Mouse (Mus musculus) 3134 (cell line): Measurements from ENCODE around the gene Nsmce4a.

ENCODE experiments used
- DNase-seq: peaks from one replicate; pipeline ENCODE4 v3.0.0-alpha.2; 2011; ENCODE audit warnings: low spot score; ENCODE audit not compliant: insufficient read length; ENCODE audit errors: extremely low read depth

Gene Nsmce4a

DNA sequence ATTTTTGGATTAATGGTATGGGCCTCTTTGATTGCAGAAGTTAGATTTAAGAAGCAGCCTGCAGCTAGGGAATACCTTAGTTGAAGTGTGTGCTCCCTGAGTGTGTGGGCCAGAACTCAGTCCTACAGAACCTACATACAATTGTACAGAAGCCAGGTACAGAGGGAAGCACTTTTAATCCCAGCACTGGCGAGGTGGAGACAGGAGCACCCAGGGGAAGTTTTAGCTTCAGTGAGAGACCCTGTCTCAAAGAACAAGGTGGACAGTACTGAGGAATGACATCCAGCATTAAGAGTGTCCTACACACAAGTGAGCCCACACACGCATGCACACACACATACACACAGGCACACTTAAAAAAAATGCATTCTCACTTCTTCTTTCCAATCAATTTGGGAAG lies 5.1 kb upstream of the Nsmce4a start:
- no peak for DNase-seq

DNA sequence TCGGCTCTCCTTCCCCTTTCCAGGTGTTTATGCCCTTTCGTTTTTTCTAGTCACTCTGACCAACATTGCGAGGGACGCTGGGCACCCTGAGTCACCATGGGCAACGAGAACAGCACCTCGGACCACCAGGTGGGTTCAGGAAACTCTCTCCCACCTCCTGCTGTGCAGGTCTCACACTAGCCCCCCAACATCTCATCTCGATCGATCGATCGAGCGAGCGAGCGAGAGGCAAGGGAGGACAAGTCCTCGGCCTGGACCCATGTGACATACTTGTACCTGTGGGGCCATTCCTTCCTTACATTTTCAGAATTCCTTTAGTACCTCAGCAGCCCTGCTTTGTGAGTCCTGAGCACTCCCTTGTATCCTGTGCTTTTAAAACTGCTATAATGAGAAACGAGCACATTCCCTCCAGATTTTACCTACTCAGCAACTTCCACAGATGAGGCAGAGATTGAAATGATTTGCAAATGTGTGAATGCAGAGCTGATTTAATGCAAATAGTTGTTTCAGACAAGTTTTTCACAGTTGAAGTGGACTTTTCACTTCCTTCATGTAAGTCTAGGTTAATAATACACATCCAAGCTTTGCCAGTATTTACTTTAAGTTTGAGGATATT lies 4.6 kb upstream of the Nsmce4a start, which contains the start of gene Tacc2:
Gene Tacc2 (plus strand): TSS at position 51 of the 616 bp plus-strand sequence.
- DNase-seq = no peak

DNA sequence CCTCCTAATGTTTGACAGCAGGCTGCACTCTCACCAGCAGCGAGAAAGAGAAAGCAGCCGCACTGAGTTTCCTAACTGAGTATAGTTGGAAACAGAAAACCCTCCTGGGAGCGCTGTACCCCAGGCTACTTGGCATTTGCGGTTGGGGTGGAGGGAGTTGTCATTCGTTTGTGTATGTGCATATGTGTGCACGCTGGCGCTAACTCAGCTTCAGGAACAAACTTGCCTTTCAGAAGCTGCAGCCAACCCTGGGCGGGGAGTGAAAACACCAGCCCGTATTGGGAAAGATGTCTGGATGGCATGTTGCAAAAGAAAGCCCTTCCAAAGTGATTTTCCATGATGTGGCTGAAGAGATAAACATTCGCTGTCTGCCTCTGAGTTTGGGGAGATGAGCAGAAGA lies 4.1 kb upstream of the Nsmce4a start:
- no peak for DNase-seq

- peak; percentile 29 for DNase-seq
Observed at GRCm38 (mm10) chr7:130574211-130574991, 1.5 kb upstream of the Nsmce4a start.

GRCm38 (mm10) chr7:130573746-130574145 lies 828 bp upstream of the Nsmce4a start:
- DNase-seq = no peak

DNA sequence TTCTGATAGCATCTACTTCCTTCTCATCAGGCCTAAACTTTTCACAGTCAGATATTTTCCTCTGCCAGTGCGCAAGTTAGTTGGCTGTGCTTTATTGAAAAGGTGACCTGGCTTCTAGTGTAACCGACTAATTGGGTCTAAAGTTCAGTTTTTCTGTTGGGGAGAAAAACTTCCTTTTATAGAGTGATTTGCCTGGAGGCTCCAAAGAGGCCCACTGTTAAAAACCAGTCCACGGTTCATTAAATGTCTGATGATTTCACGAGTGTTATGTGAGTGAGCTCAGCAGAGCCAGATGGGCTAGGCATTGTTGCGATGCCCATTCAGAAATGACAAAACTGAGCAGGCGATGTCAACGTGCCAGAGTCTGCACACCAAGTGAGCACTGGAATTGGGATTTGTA lies 2.4 kb downstream of the Nsmce4a start:
- DNase-seq = no peak

DNA sequence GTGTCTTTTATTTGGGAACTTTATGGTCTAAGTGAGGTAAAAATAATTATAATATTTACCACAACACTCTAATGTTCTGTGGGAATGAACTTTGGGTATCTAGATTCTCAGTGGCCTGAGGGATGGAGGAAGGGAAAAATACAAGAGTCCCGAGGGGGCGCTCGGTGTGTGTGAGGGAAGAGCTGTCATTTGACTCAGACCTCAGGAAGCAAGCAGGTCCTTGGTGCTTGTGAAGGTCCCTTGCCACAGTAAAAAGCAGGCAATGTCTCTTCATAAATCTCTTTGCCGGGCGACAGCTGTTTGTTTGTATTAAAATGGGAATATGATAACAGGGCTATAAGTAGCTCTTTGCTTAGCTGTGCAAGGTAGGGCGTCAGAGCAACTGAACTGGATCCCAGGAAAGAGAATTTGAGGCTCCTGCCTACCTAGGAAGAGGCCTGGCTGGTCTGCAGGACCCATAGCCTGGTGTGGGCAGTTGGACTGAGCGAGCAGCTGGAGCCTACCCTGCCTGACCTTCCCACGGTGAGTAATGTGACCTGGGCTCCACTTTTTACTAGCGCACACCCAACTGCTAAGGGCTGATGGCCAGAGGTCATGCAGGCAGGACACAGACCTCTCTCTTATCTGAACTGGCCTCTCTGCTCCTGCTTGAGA lies 4.0 kb downstream of the Nsmce4a start:
- no peak for DNase-seq

DNA sequence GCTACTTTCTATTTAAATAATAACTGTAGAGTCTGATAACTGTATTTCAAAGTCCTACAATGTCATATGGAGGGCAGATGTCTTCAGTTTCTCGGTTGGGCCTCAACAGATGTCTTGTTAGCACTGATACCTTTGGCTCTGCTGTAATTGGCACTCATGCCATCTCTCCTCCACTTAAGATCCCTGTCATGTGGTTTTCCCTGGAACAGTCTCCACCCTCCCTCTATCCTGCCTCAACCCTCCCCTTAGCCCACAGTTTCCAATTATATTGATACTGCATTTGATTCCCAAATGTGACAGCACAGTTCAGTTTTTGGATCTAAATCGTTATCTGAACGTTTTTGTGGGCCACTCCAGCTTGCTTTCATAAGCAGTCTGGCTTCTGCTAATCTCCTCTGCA lies 8.3 kb downstream of the Nsmce4a start:
- DNase-seq = no peak

- DNase-seq = no peak
Observed at GRCm38 (mm10) chr7:130563880-130564279, 9.0 kb downstream of the Nsmce4a start.

DNA sequence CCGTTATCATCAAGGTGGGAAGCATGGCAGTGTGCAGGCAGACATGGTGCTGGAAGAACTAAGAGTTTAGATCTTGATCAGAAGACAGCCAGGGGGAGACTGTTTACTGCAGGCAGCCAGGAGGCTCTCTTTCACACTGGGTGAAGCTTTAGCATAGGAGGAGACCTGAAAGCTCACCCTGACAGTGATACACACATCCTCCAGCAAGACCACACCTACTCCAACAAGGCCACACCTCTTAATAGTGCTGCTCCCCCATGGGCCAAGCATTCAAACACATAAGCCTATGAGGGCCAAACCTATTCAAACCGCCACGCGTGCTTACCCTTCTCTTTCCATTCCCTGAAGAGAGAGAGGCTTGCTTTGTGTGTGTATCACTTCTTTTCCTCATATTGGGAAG lies 9.6 kb downstream of the Nsmce4a start:
- no peak for DNase-seq

GRCm38 (mm10) chr7:130560933-130561332 lies 12.0 kb downstream of the Nsmce4a start:
- no peak for DNase-seq

- no peak for DNase-seq
Observed at GRCm38 (mm10) chr7:130558592-130558991, 14.3 kb downstream of the Nsmce4a start.

GRCm38 (mm10) chr7:130555597-130555996 lies 17.3 kb downstream of the Nsmce4a start:
- no peak for DNase-seq

GRCm38 (mm10) chr7:130553321-130553720 lies 19.6 kb downstream of the Nsmce4a start:
- DNase-seq = no peak

GRCm38 (mm10) chr7:130552780-130553179 lies 20.1 kb downstream of the Nsmce4a start:
- DNase-seq = no peak

DNA sequence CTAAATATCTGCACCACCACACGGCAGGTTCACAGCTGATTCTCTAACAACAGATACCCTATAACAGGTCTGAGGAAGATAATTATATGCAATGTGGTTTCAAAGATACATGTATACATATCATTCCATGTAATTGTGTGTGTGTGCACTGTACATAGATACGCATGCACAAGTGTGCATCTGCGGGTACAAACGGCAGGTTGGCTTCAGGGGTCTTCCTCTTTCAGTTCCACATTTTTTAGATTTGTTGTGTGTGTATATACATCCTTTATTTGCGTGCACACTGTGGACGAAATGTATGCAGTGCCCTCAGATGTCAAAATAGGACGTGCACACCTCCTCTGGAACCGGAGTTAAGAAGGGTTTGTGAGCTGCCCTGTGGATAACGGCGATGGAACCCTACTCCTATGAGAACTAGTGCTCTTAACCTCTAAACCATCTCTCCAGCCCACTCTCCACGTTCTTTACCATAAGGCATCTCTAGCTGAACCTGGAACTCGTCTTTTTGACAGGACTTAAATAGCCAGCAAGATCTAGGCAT lies 25.2 kb downstream of the Nsmce4a start:
- no peak for DNase-seq

DNA sequence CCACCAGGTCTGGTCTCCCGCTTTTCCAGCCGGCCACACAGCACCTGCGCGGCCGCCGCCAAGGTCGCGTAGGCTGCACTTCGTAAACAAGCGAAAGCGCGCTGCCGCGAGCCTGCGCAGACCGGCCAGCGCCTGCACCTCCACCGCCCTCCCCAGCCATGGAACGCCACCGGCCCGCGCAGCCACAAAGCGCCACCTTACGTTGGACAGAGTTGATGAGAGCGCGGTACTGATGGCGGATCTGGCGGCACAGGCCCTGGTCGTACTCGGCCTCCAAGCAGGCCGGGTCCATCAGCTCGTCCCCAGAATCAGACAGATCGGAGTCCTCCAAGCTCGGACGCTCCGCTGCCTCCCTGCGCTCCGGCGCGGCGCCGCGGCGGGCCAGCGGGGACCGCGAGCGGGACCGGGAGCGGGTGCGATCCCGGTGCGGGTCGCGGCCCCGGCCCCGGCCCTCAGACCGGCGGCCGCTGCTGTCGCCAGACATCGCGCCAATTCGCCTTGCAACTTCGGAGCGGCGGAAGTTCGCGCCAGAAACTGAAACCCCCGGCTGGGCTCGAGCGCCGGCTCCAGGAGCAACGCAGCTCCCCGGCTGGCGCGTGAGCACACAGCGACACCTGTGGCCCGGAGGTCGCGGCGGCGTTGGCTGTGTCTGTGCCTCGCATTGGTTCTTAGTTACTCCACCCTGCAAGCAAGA lies 26.0 kb downstream of the Nsmce4a start:
- peak; percentile 97 for DNase-seq

DNA sequence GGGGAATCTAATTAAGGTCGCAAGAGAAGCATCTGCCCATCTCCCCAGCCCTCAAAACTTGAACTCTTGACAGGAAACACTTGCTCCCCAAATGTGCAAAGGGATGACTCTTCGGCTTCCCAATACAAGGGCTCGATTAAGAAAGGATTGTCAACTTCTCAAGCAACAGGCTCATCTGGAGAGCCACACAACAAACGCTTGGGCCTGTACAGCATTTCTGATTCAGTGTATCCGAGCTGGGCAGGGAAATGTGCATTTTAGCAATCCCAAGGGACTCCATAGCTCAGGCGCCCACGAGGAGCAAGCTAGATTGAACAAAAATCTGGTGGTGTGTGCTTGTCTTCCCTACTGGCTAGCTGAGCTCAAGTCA lies 26.5 kb downstream of the Nsmce4a start:
- no peak for DNase-seq

DNA sequence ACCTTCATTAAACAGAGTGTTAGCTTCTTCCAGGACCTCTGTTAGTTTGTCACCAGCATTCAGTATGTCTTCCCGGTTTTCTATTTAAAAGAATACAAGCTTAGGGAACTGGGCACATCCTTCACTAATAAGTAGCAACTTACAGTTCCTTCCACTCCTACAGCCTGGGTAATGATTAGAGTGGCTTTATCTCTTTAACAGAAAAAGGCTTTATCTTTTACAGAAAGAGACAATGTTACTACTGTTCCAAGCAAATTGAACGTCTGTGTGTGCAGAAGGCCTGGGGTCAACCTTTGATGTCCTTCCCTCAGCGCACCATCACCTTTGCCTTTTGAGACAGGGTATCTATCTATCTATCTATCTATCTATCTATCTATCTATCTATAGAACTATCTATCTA lies 27.0 kb downstream of the Nsmce4a start:
- DNase-seq = no peak

- DNase-seq = no peak
Observed at GRCm38 (mm10) chr7:130545401-130545800, 27.5 kb downstream of the Nsmce4a start.

DNA sequence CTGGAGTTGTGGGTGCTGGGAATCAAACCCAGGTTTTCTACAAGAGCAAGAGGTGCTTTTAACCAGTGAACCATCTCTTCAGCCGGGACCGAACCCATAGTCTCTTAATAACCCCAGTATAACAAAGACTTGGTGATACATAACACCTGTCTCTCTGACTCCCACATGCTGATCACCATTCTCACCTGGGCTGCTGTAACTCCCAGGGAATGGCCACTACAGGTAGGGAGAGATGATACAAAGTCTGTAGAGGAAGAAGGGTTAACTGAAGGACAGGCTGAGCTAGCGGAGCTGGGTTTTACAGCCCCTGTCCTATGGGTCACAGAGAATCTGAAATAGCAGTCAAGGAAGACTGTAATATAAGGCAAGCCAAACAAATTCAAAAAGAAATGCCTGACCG lies 29.7 kb downstream of the Nsmce4a start:
- DNase-seq = no peak
